Mouse (Mus musculus) left cerebral cortex, adult 9 months (tissue): ENCODE results near the gene Gas1.

ENCODE experiments used
- DNase-seq, 2 experiments: peaks; one replicate each; pipeline ENCODE4 v3.0.0; 2022; ENCODE audit warnings: low spot score in 2 of 2

Gene Gas1

GRCm38 (mm10) chr13:60177106-60177796 lies at the start of gene Gas1:
Gas1 (minus strand) TSS chr13:60177365.
- DNase-seq, result peak; percentile 42 to 65

DNA sequence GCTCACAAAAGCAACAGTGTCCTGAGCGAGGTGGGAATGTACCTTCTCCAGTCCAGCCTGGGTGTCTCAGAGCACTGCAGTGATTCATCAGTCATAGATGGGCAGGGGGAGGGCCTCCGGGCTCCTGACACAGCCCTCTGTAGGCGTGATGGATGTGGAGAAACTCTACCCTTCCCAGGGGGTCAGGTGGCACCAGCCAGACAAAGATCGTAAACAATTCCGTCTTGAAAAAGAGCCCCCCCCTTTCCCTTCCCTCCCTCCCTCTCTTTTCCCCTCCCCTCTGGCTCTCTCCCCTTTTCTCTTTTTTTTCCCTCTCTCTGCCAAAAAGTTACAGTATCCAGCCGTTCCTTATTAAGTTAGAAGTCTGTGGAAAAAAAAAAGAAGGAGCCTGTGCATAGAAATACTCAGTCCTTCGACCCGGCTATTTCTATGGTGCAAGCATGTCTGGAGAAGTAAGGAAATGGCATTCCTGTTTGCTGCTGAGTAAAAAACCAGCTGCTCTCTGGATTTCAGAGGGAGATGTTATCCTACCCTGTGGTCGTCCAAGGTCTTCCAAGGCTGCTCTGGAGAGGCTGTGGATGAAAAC lies 49.2 kb upstream of the Gas1 start:
- no peak for DNase-seq

DNA sequence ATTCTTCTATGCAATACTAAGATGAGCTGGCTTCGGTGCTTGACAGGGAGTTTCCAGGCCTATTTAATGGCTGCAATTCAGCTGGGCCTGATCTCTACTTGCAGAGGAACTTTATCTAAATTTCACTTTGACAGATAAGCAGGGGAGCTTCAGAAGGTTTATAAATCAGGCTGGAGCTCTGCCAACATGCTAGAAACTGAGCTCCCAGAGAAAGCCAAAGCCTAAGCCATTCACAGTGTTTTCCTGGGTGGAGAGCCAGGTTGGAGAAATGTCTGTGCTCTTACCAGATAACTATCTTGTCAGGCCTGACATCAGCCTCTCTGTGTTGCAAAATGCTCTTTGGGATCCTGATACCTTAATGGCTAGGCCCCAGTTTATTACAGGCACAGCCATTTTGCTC lies 48.6 kb upstream of the Gas1 start:
- DNase-seq, result no peak

- no peak for DNase-seq
Observed at GRCm38 (mm10) chr13:60225276-60225675, 48.1 kb upstream of the Gas1 start.

GRCm38 (mm10) chr13:60223797-60224196 lies 46.6 kb upstream of the Gas1 start:
- no peak for DNase-seq

GRCm38 (mm10) chr13:60222336-60222735 lies 45.2 kb upstream of the Gas1 start:
- DNase-seq, result no peak

DNA sequence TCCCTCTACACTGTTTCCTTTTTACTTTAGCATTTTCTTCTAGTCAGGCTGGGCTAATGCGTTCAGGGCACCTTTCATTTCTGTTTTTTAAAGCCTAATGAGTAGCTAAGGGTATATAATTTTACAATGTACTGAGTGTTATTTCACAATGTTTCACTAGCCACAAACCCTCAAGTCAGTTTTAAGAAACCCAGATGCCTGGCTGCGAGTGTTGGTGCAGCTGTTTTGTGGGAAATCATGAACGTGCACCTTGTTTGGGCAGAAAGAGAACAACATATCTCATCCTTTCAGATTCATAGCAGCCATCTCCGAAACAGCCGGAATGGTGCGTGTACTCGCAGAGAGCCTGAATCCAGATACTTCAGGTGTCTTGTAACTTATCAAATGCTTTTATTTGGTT lies 36.7 kb upstream of the Gas1 start:
- no peak for DNase-seq

DNA sequence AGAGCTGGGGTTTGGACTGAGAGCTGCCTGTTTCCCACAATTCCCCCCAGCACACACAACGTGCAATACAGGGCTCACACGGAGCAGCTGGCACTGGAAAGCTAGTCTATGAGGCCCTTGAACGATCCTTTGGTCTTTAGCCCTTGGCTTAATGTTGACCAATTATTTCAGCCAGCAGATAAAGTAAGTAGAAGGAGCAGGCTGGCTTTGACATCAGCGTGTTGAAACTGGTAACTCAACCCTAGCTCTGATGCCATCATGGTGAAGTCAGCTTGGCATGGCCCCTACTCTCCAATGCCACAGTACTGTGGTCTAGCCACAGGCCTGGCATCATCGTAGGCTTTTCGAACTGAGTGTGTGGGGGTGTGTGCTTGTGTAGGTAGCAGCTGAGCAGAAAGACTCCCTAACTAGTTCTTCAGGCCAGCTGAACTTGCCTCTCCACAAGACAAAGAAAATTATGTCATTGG lies 30.0 kb upstream of the Gas1 start:
- no peak for DNase-seq

- no peak for DNase-seq
Observed at GRCm38 (mm10) chr13:60204746-60205145, 27.6 kb upstream of the Gas1 start.

DNA sequence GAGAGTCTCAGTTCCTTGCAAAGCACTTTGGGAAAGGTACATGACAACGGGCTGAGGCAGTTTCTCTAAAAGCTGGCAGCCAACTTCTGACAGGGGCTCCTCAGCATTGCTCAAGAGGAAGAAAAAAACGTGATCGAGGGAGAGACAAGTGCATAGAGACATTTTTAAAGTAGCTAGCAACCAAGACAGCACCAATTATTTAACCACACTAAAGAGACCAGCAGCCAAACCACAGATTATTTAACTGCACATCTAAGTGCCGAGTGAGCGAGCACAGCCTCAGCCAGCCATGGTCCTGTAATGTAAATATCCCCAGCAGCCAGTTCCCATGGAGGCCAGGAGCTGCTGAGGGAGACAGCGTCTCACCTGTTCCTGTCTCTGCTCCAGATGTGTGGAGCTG lies 16.1 kb upstream of the Gas1 start:
- no peak for DNase-seq

GRCm38 (mm10) chr13:60189923-60190322 lies 12.8 kb upstream of the Gas1 start:
- DNase-seq, result no peak

- no peak for DNase-seq
Observed at GRCm38 (mm10) chr13:60188952-60189351, 11.8 kb upstream of the Gas1 start.

- DNase-seq, result no peak
Observed at GRCm38 (mm10) chr13:60187276-60187675, 10.1 kb upstream of the Gas1 start.

- DNase-seq, result no peak
Observed at GRCm38 (mm10) chr13:60182346-60182745, 5.2 kb upstream of the Gas1 start.

GRCm38 (mm10) chr13:60179641-60180040 lies 2.5 kb upstream of the Gas1 start:
- DNase-seq, result no peak

DNA sequence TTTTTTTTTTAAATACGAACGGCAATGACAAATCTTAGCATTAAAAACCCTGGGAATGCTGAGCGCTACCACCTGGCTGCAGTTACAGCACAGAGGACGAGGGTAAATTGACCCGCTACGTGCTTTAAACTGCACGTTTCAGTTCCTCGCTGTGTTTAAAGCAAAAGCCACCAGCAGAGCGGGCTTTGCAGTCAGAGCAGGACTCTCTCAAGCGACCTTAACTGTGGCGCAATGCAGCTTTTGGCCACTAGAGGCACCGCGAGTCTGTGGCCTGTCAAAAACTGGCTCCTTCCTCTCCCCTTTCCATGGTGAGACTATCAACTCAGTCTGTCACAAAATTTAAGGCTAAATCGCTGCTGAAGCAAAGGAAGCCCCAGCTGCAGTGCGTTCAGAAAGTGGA lies 1.3 kb upstream of the Gas1 start:
- DNase-seq, result peak; percentile 52 to 97

DNA sequence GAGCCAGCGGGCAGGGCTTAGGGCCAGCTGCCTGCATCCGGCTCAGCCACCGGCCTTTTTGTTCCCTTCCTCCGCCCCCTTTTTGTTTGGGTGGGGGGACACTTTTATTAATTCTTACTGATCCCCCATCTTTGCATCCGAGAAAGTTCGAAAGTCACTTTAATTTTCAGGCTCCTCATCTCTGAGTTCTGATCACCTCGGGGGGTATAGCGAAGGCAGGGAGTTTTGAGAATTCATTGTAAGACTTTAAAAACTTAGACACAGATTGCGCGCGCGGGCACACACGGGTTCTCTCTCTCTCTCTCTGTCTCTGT lies 589 bp upstream of the Gas1 start:
- no peak for DNase-seq

GRCm38 (mm10) chr13:60176776-60177105 lies 424 bp downstream of the Gas1 start:
- DNase-seq, result peak in 1 of 2 experiments; percentile 4

GRCm38 (mm10) chr13:60176136-60176775 lies 909 bp downstream of the Gas1 start:
- DNase-seq, result peak in 1 of 2 experiments; percentile 38

GRCm38 (mm10) chr13:60175490-60176135 lies 1.6 kb downstream of the Gas1 start:
- peak in 1 of 2 experiments; percentile 8 for DNase-seq

GRCm38 (mm10) chr13:60174953-60175352 lies 2.2 kb downstream of the Gas1 start:
- DNase-seq, result no peak

DNA sequence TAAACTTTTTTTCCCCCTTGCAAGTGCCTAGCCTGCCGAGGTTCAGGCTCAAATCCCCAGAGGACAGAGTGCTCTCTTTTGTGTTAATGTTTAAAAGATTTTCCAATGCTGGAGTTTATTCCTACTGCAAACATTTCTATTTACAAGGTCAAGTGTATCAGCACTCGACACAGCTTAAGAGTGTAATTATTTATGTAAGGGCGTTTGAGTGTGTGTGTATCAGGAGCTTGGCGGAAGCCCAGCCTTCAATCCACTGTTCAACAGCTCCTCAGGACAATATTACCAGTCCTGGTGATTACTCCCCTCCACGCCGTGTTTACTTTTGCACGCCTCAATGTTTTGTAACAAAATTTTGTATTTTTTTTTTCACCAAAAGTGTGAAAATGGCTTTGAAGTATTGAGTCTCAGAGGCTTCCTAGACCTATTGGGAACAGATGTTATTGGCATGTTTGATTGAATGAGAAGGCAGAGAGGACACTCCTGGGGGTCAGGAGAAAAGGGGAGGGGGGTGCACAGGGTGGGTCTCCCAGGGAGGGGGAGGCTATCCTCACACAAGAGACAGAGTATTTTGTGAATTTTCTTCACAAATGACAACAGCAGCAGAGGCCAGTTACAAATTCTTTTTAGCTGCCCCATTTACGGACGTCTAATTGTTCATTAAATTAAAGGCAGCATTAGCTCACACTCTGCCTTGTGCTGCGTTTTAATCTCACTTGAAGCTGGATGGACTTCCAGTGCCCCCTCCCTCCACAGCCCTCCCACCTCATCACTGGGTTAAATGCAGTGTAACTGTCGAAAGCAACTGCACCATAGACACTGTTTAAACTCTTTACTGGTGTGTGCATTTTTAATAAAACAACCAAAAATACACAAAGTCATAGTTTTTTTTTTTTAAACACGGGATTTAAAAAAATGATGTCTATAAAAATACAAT lies 3.3 kb downstream of the Gas1 start:
- no peak for DNase-seq
